Mouse (Mus musculus) small intestine, adult 10 weeks (tissue): ENCODE measurements around the gene Chm. TPM values are rescaled to one million over a fixed set of nuclear protein-coding genes. Genes with fewer than 3 reads are reported as not detected.

Experiments used
- polyA plus RNA-seq: library from polyadenylated mRNA; stranded (reverse); fragments of 350-450 nt; fragmentation: Illumina TruSeq; extraction: RNeasy Lipid Tissue Mini Kit (QIAGEN cat#74804); gene quantifications from one replicate; pipeline ENCODE4 v1.2.3, GENCODE M21; 2014; ENCODE audit warnings: low replicate concordance

The Chm gene
- polyA plus RNA-seq: 75.9 TPM

GRCm38 (mm10) chrX:113185230-113185985 is at the start of gene Chm:
Gene Chm, minus strand, starts transcription at chrX:113185517.

Other genes with a start within 250 kb of the Chm start
- gene Dach2, start 112.0 kb upstream of the Chm start, polyA plus RNA-seq: 0.33 TPM